Mouse (Mus musculus) thymus, postnatal 0 days (tissue): ENCODE measurements around the gene Unc119. TPM values are rescaled to one million over a fixed set of nuclear protein-coding genes. Genes with fewer than 3 reads are reported as not detected.

Experiments
- DNase-seq: peaks from one replicate; pipeline ENCODE4 v3.0.0-alpha.2; 2015; ENCODE audit warnings: low spot score
- polyA plus RNA-seq: library from polyadenylated mRNA; unstranded; fragments of >200 nt; fragmentation: Nextera tagmentation; extraction: Ambion mirVana; gene quantifications from 2 replicates; pipeline ENCODE4 v1.2.1, GENCODE M21; 2015

Gene Unc119
- polyA plus RNA-seq, 1 experiment from 2014 or later = 39.5 TPM

GRCm38 (mm10) chr11:78370389-78370788 is 27.1 kb downstream of the Unc119 start:
- no peak for DNase-seq

GRCm38 (mm10) chr11:78371711-78372110 is 28.4 kb downstream of the Unc119 start:
- no peak for DNase-seq

DNA sequence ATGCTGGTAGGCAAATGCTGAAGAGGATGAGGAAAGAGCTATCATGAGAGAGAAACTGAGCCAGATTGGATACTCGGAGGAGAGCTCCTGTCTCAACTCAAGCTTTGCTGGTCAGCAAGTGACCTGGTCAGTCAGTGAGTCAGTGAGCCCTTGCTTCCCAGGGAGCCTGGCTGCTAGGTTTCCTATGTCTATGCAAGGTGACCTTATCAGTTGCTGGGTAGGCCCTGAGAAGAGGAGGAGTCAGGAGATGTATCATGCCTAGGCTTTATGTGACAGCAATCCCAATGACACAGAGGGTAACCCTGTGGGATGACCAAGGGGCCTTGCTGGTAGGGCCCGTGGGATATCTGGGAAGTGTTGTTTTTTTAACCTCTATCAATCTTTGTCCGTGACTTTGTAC is 28.9 kb downstream of the Unc119 start:
- no peak for DNase-seq

GRCm38 (mm10) chr11:78372610-78373009 is 29.3 kb downstream of the Unc119 start:
- DNase-seq = no peak

- DNase-seq = no peak
Observed at GRCm38 (mm10) chr11:78374147-78374546, 30.9 kb downstream of the Unc119 start.

- DNase-seq = no peak
Observed at GRCm38 (mm10) chr11:78377549-78378159, 34.4 kb downstream of the Unc119 start.

DNA sequence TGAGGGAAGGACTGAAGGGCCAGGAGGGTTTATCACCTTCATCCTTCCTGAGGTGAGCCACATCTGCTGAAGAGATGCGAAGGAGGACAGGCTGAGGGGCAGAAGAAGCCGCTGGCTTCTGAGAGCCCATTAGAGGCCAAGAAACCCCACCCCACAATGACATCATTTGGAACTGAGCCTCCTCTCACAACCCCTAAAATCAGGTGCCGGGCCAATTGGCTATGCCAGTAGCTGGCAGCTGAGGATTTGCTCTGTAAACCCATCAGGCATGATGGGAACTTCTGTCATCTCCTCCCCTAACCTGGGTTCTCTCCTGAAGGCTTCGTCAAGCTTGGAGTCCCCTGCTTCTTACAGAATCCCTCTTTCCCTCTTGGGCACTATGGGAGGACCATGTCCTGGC is 37.1 kb downstream of the Unc119 start:
- DNase-seq = no peak

GRCm38 (mm10) chr11:78380996-78381395 is 37.7 kb downstream of the Unc119 start:
- DNase-seq = no peak

DNA sequence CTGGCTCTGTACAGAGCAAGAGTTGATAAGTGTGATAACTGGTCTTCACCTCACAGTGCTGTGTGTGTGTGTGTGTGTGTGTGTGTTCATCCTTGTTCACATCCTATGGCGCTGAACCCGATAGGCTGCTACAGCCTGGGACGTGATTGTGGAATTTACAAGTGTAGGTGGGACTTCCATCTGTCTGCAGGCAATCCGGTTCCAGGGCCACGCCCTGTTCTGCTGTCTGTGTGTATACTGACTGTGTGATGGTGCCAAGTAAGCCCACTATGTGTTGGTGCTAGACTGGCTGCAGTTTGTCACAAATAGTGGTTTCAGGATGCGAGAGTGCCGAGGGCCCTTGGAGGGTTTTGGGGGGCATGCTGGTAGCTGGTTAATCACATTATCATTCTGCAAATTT is 39.0 kb downstream of the Unc119 start:
- no peak for DNase-seq

DNA sequence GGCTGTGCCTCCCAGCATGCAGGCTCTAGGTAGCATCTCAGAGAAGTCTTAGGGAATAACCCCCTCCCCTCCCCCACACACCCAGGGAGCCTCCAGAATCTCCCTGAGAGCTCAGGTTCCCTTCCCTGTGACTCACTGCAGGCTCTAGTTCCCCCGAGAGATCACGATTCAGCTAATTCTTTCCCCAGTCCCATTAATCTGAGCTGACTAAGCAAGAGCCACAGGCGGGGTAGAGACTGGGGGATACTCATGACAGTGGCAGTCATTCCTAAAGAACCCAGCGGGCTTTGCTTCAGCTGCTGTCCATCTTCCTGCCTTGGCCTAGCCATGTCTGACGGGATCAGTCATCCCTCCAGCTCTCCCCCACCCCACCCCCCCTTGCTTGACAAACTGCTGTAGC is 39.4 kb downstream of the Unc119 start:
- no peak for DNase-seq

DNA sequence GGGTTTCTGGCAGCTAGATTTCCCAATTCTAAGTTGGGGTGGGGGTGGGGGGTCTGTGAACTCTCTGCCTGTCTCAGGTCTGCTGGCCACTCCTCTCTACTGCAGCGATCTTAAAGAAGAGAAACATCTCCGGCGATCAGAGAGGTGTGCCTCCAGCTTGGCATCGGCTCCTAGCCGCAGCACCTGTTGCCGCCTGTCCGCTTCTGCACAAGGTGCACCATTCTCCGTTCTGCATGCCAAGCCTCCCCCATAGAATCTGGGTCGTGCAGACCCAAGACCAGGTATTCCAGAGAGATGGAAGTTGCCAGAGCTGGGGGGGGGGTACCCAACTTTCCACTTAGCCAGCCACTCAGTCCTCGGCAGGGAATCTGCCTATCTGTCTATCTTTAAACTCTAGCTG is 42.5 kb downstream of the Unc119 start:
- no peak for DNase-seq

- DNase-seq = no peak
Observed at GRCm38 (mm10) chr11:78386508-78387043, 43.3 kb downstream of the Unc119 start, which contains the start of gene Foxn1. TSS of gene Foxn1 (minus strand) at chr11:78386558.

DNA sequence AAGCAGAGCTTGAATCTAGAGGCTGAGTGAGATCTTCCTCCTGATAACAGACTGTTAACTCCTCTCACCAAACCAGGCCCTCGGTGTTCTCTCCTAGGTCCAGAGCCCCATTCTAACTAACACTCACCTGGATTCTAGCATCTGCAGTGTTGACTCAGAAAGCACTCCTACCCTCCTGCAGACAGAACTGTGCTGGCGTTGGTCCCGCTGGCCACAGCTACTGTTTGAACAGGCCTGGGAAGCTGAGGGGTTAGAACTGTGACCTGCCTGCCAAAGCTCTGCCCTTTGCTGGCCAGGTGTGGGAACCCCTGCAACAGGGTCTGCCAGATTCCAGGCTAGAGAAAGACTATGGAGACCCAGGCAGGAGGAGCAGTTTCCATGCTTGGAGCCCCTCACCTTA is 49.4 kb downstream of the Unc119 start:
- no peak for DNase-seq

- DNase-seq = no peak
Observed at GRCm38 (mm10) chr11:78396950-78397349, 53.7 kb downstream of the Unc119 start.

DNA sequence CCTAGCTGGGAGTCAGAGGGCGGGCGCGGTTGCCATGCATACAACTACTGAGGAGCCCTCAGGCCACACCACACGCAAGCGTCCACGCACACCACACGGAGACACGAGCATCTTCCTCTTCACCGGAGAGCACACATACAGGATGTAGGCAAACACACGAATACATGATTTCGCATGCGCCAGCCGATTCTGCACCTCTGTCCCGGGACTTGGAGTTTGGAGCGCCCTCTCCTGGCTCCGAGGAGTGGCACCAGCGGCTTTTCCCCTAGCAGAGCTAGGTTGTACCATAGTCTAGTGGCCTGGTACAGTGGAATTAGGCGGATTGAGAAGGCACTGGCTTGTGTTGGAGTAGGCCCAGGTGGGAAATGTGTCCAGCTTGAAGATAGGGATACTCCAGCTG is 54.1 kb downstream of the Unc119 start:
- DNase-seq = peak; percentile 88

DNA sequence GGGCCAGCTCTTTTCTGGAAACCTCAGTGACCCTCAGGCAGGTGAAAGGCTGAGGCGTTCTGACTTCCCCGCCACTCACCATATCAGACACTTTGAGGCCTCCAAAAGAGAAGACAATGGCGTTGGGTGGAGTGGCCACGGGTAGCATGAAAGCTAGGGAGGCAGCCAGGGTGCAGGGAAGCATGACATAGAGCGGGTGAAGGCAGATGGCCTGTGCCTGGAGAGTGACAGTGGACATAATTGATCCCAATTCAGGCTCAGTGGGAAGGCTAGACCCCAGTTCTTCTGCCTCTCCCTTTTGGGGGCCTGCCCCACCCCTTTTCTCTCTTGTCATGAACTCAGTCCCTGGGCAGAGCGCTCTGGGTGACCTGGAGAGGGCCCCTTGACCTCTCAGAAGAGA is 54.9 kb downstream of the Unc119 start:
- DNase-seq = no peak

Other genes with a start within 250 kb of the Unc119 start
- 6.1 and 6.6 TPM in 2 replicates for gene Fam222b, start 248.8 kb upstream of the Unc119 start, polyA plus RNA-seq
- gene Traf4, start 177.9 kb upstream of the Unc119 start, polyA plus RNA-seq = 57.5 and 58.6 TPM in 2 replicates
- gene Nek8, start 166.8 kb upstream of the Unc119 start, polyA plus RNA-seq = 14.1 and 14.5 TPM in 2 replicates
- gene Tlcd1, start 166.8 kb upstream of the Unc119 start, polyA plus RNA-seq = 12.2 and 13.5 TPM in 2 replicates
- gene Rpl23a, start 159.9 kb upstream of the Unc119 start, polyA plus RNA-seq = 1,919 and 1,995 TPM in 2 replicates
- 26.4 and 29.6 TPM in 2 replicates for gene Rab34, start 155.1 kb upstream of the Unc119 start, polyA plus RNA-seq
- 0.49 and 0.84 TPM in 2 replicates for gene Proca1, start 150.1 kb upstream of the Unc119 start, polyA plus RNA-seq
- gene Sdf2, start 97.7 kb upstream of the Unc119 start, polyA plus RNA-seq = 74.6 and 74.7 TPM in 2 replicates
- 16.4 and 16.6 TPM in 2 replicates for gene Supt6, start 97.5 kb upstream of the Unc119 start, polyA plus RNA-seq
- gene 2610507B11Rik, start 81.7 kb upstream of the Unc119 start, polyA plus RNA-seq = 88.6 and 107 TPM in 2 replicates
- gene BC030499, start 52.6 kb upstream of the Unc119 start, polyA plus RNA-seq = 0.21 and 0.29 TPM in 2 replicates
- 28.0 and 31.5 TPM in 2 replicates for gene Spag5, start 42.0 kb upstream of the Unc119 start, polyA plus RNA-seq
- 2.3 TPM in 2 replicates for gene Aldoc, start 20.5 kb upstream of the Unc119 start, polyA plus RNA-seq
- 43.9 and 47.9 TPM in 2 replicates for gene Pigs, start 15.1 kb upstream of the Unc119 start, polyA plus RNA-seq
- gene Foxn1, start 43.1 kb downstream of the Unc119 start, polyA plus RNA-seq = 22.4 and 33.0 TPM in 2 replicates
- 0.43 and 0.76 TPM in 2 replicates for gene Slc13a2, start 78.7 kb downstream of the Unc119 start, polyA plus RNA-seq
- gene Slc46a1, start 122.2 kb downstream of the Unc119 start, polyA plus RNA-seq = 6.8 and 8.3 TPM in 2 replicates
- 0.17 and 0.31 TPM in 2 replicates for gene Sarm1, start 154.3 kb downstream of the Unc119 start, polyA plus RNA-seq
- 5.2 and 5.8 TPM in 2 replicates for gene Vtn, start 155.6 kb downstream of the Unc119 start, polyA plus RNA-seq
- gene Sebox, start 160.0 kb downstream of the Unc119 start, polyA plus RNA-seq = 0.17 TPM in 1 of 2 replicates, not detected in the other
- gene Tmem199, start 168.7 kb downstream of the Unc119 start, polyA plus RNA-seq = 53.6 and 54.2 TPM in 2 replicates
- gene Poldip2, start 168.7 kb downstream of the Unc119 start, polyA plus RNA-seq = 90.1 and 95.8 TPM in 2 replicates
- gene Tnfaip1, start 192.8 kb downstream of the Unc119 start, polyA plus RNA-seq = 17.9 and 18.3 TPM in 2 replicates
- 151 and 161 TPM in 2 replicates for gene Ift20, start 192.9 kb downstream of the Unc119 start, polyA plus RNA-seq
- gene Tmem97, start 207.3 kb downstream of the Unc119 start, polyA plus RNA-seq = 59.1 and 68.2 TPM in 2 replicates